Mouse (Mus musculus) ES-E14 (cell line): ENCODE measurements around the gene Mdm2. TPM values are rescaled to one million over a fixed set of nuclear protein-coding genes. Genes with fewer than 3 reads are reported as not detected.

Source experiments
- DNase-seq: peaks from one replicate; pipeline ENCODE4 v3.0.0-alpha.2; 2013; ENCODE audit warnings: low read depth, low spot score
- H3K27ac ChIP-seq: 2 replicates; pipeline ENCODE4 v1.5.1; 2012; ENCODE audit warnings: low read depth, mild to moderate bottlenecking, low read length, moderate library complexity, mixed read lengths; ENCODE audit not compliant: poor library complexity, insufficient read depth, severe bottlenecking
- H3K36me3 ChIP-seq: 2 replicates; pipeline ENCODE4 v1.6.1; 2012; ENCODE audit warnings: mild to moderate bottlenecking, low read length, moderate library complexity, mixed read lengths; ENCODE audit not compliant: control insufficient read depth, poor library complexity, insufficient read depth, severe bottlenecking
- H3K4me1 ChIP-seq, 2 experiments: fragments of 150-350 bp in 1 of 2; sonication (generic) in 1 of 2; 2 replicates each; pipeline ENCODE4 v1.6.1; 2012; ENCODE audit warnings: low read length in 2 of 2, mild to moderate bottlenecking in 1 of 2, mixed read lengths in 1 of 2; ENCODE audit not compliant: control insufficient read depth in 2 of 2, insufficient read depth in 2 of 2, poor library complexity in 1 of 2
- H3K4me3 ChIP-seq, 2 experiments: fragments of 150-350 bp in 1 of 2; sonication (generic) in 1 of 2; 2 replicates each; pipeline ENCODE4 v1.5.1; 2012; ENCODE audit warnings: low read length in 2 of 2, low read depth in 1 of 2, mild to moderate bottlenecking in 1 of 2, mixed read lengths in 1 of 2; ENCODE audit not compliant: insufficient read depth in 1 of 2, poor library complexity in 1 of 2, severe bottlenecking in 1 of 2
- H3K9ac ChIP-seq: 2 replicates; pipeline ENCODE4 v1.6.1; 2012; ENCODE audit warnings: low read depth, mild to moderate bottlenecking, low read length, mixed read lengths; ENCODE audit not compliant: poor library complexity, insufficient read depth, severe bottlenecking
- H3K9me3 ChIP-seq: fragments of 150-350 bp; sonication (generic); 2 replicates; pipeline ENCODE4 v1.6.1; 2012; ENCODE audit warnings: low read depth, mild to moderate bottlenecking, low read length; ENCODE audit not compliant: control insufficient read depth, insufficient read depth
- CHD2 ChIP-seq: IDR thresholded peaks from 2 replicates; pipeline ENCODE4 v1.6.1; 2014; ENCODE audit warnings: mild to moderate bottlenecking, low read depth, low read length, inconsistent platforms
- HCFC1 ChIP-seq: IDR thresholded peaks from 2 replicates; pipeline ENCODE4 v1.6.1; 2012; ENCODE audit warnings: low read length, inconsistent platforms, borderline replicate concordance; ENCODE audit not compliant: insufficient read depth
- MAFK ChIP-seq: IDR thresholded peaks from 2 replicates; pipeline ENCODE4 v1.6.1; 2014; ENCODE audit warnings: mild to moderate bottlenecking, low read depth, low read length, inconsistent platforms; ENCODE audit not compliant: insufficient read depth
- ZC3H11A ChIP-seq: IDR thresholded peaks from 2 replicates; pipeline ENCODE4 v1.6.1; 2012; ENCODE audit warnings: low read depth, mild to moderate bottlenecking, inconsistent platforms, low read length, borderline replicate concordance
- ZNF384 ChIP-seq: IDR thresholded peaks from 2 replicates; pipeline ENCODE4 v1.6.1; 2012; ENCODE audit warnings: low read depth, low read length, inconsistent platforms
- in situ Hi-C, 2 experiments: fragments of 600-800 bp; cut with MboI; formaldehyde crosslinking; loops; one replicate each; pipeline ENCODE4 v1.15.1; 2025; ENCODE audit warnings: low sequenced_read_pairs in 2 of 2, inconsistent platforms in 1 of 2; ENCODE audit not compliant: unreplicated experiment in 2 of 2
- total RNA-seq: library from RNA; depleted of rRNA; stranded (reverse); fragments of 300-350 nt; gene quantifications from 2 replicates; pipeline ENCODE4 v1.2.3, GENCODE M21; 2012; rRNA removed

Gene Mdm2
- total RNA-seq, 1 experiment, result 178 TPM

- Histone ChIP-seq H3K4me3 (no peak overlapping the region), H3K27ac (no peak overlapping the region), H3K9ac (no peak overlapping the region), H3K9me3 (no peaks in the 10 kb centered on the region), H3K4me1 (peaks cover 3 to 4% of the 10 kb centered on the region in 2 experiments; a peak in 1 of 4 replicates), H3K36me3 (no peaks in the 10 kb centered on the region)
- TF ChIP-seq CHD2 (no peak), HCFC1 (no peak), MAFK (no peak), ZNF384 (no peak), ZC3H11A (no peak)
- DNase-seq, result no peak
- in situ Hi-C loops, result no loop called here
Measured at GRCm38 (mm10) chr10:117639899-117640594, 70.5 kb downstream of the Mdm2 start.

GRCm38 (mm10) chr10:117639221-117639599 is 71.3 kb downstream of the Mdm2 start:
- H3K9ac ChIP-seq, result no peak overlapping the region
- in situ Hi-C loops, result no loop called here
- no peak overlapping the region for H3K27ac ChIP-seq
- no peak for DNase-seq
- TF ChIP-seq ZNF384, result no peak
- no peak for TF ChIP-seq ZC3H11A
- TF ChIP-seq CHD2, result no peak
- TF ChIP-seq MAFK, result no peak
- no peak for TF ChIP-seq HCFC1
- H3K36me3 ChIP-seq, result no peaks in the 10 kb centered on the region
- no peaks in the 10 kb centered on the region for H3K9me3 ChIP-seq
- no peak overlapping the region for H3K4me3 ChIP-seq
- peaks cover 3 to 4% of the 10 kb centered on the region in 2 experiments; a peak in 1 of 4 replicates for H3K4me1 ChIP-seq

Other genes starting within 250 kb of the Mdm2 start
- 4.6 and 4.8 TPM in 2 replicates for gene Cpm, start 81.3 kb downstream of the Mdm2 start, total RNA-seq
- 16.3 and 22.8 TPM in 2 replicates for gene Slc35e3, start 35.6 kb upstream of the Mdm2 start, total RNA-seq
- gene Nup107, start 81.9 kb upstream of the Mdm2 start, total RNA-seq, result 70.7 and 80.8 TPM in 2 replicates
- 26.1 and 49.6 TPM in 2 replicates for gene Rap1b, start 135.3 kb upstream of the Mdm2 start, total RNA-seq